Mouse (Mus musculus) thymus, postnatal 4 days (tissue): Measurements from ENCODE around the gene Acvr1b.

ENCODE experiments used
- DNase-seq: peaks from one replicate; pipeline ENCODE4 v3.0.0; 2021

Acvr1b gene

GRCm38 (mm10) chr15:101255842-101256462 lies 82.1 kb downstream of the Acvr1b start:
- peak; percentile 47 for DNase-seq

GRCm38 (mm10) chr15:101256463-101257206 lies 82.8 kb downstream of the Acvr1b start:
- DNase-seq = no peak

GRCm38 (mm10) chr15:101258420-101258819 lies 84.6 kb downstream of the Acvr1b start:
- peak; percentile 86 for DNase-seq

- no peak for DNase-seq
Observed at GRCm38 (mm10) chr15:101259922-101260321, 86.1 kb downstream of the Acvr1b start.

GRCm38 (mm10) chr15:101260387-101260786 lies 86.5 kb downstream of the Acvr1b start:
- no peak for DNase-seq

GRCm38 (mm10) chr15:101260874-101261622 lies 87.2 kb downstream of the Acvr1b start:
- peak; percentile 47 for DNase-seq

- DNase-seq = no peak
Observed at GRCm38 (mm10) chr15:101262502-101262901, 88.6 kb downstream of the Acvr1b start.
